Mouse (Mus musculus) lung, embryonic 15.5 days (tissue): ENCODE measurements at regions not wholly inside any gene's neighbourhood (a gene's known extent, or its start where the extent isn't known, plus 50 kb on each side); places are given as distances from the start of the nearest gene placed in this dataset.
A peak's percentile ranks its signal among the peaks of the same experiment; 100 is the strongest.
"Not testable (repeated sequence)": the region's sequence is repeated elsewhere in the genome, so short reads cannot be mapped to it uniquely, and the experiment has no call there.

Experiments used
- ATAC-seq: fragments of 200-750 bp; cut with Nextera tagmentation; 2 replicates; pipeline ENCODE4 v1.8.0; 2017; ENCODE audit warnings: moderate number of reproducible peaks, borderline replicate concordance; ENCODE audit not compliant: low FRiP score, low TSS enrichment; ENCODE audit errors: extremely low read depth
- H3K27ac ChIP-seq: fragments of 300-500 bp; sonication (generic); 2 replicates; pipeline ENCODE4 v1.5.1; 2015; ENCODE audit warnings: moderate library complexity, mild to moderate bottlenecking, inconsistent platforms
- H3K27me3 ChIP-seq: fragments of 300-500 bp; sonication (generic); 2 replicates; pipeline ENCODE4 v1.6.1; 2015; ENCODE audit warnings: inconsistent platforms
- H3K36me3 ChIP-seq: fragments of 300-500 bp; sonication (generic); 2 replicates; pipeline ENCODE4 v1.6.1; 2015; ENCODE audit warnings: inconsistent platforms
- H3K4me1 ChIP-seq: fragments of 300-500 bp; sonication (generic); 2 replicates; pipeline ENCODE4 v1.6.1; 2015; ENCODE audit warnings: inconsistent platforms
- H3K4me2 ChIP-seq: fragments of 300-500 bp; sonication (generic); 2 replicates; pipeline ENCODE4 v1.6.1; 2015; ENCODE audit warnings: inconsistent platforms, mild to moderate bottlenecking, moderate library complexity
- H3K4me3 ChIP-seq: fragments of 300-500 bp; sonication (generic); 2 replicates; pipeline ENCODE4 v1.5.1; 2015; ENCODE audit warnings: mild to moderate bottlenecking, inconsistent platforms
- H3K9ac ChIP-seq: fragments of 300-500 bp; sonication (generic); 2 replicates; pipeline ENCODE4 v1.6.1; 2015; ENCODE audit warnings: inconsistent platforms
- H3K9me3 ChIP-seq: fragments of 300-500 bp; sonication (generic); 2 replicates; pipeline ENCODE4 v1.6.1; 2016; ENCODE audit warnings: inconsistent platforms
- WGBS: fragments of 180-500 bp; shearing (Covaris S2); methylation state at CpG from one replicate; pipeline ENCODE4 v1.1.7; 2015; 5-methylcytosine and 5-hydroxymethylcytosine counted together

GRCm38 (mm10) chr13:85035903-85036302, 153.3 kb upstream of the Ccnh start:
- Histone ChIP-seq H3K4me3 (no peak overlapping the region), H3K36me3 (no peaks in the 10 kb centered on the region), H3K27me3 (no peaks in the 10 kb centered on the region), H3K27ac (no peak overlapping the region), H3K9ac (no peak overlapping the region), H3K9me3 (no peaks in the 10 kb centered on the region), H3K4me1 (no peaks in the 10 kb centered on the region), H3K4me2 (no peak overlapping the region)
- no peak for ATAC-seq
- WGBS = 80% methylated on average over 2 of the region's 2 CpGs

- Histone ChIP-seq H3K36me3 (no peaks in the 10 kb centered on the region), H3K27ac (no peak overlapping the region), H3K9ac (no peak overlapping the region), H3K27me3 (no peaks in the 10 kb centered on the region), H3K9me3 (no peaks in the 10 kb centered on the region), H3K4me3 (no peak overlapping the region), H3K4me2 (no peak overlapping the region), H3K4me1 (no peaks in the 10 kb centered on the region)
- ATAC-seq = no peak
- WGBS = 46% methylated on average over 1 of the region's 1 CpGs
These were observed 152.4 kb upstream of the Ccnh start for GRCm38 (mm10) chr13:85036830-85037229.

- WGBS = 65% methylated on average over 6 of the region's 6 CpGs
- ATAC-seq = no peak
These were observed 122.3 kb upstream of the Ccnh start for GRCm38 (mm10) chr13:85066585-85067550.

GRCm38 (mm10) chr13:85067551-85068283, 121.5 kb upstream of the Ccnh start:
- Histone ChIP-seq H3K4me2 (no peak overlapping the region), H3K4me3 (no peak overlapping the region), H3K4me1 (no peaks in the 10 kb centered on the region), H3K9ac (no peak overlapping the region), H3K27me3 (no peaks in the 10 kb centered on the region), H3K9me3 (no peaks in the 10 kb centered on the region), H3K36me3 (no peaks in the 10 kb centered on the region), H3K27ac (no peak overlapping the region)
- 72% methylated on average over 5 of the region's 5 CpGs for WGBS
- no peak for ATAC-seq

More at GRCm38 (mm10) chr13:85066585-85067550, 122.3 kb upstream of the Ccnh start:
- Histone ChIP-seq H3K4me1 (no peaks in the 10 kb centered on the region), H3K36me3 (no peaks in the 10 kb centered on the region), H3K4me3 (no peak overlapping the region), H3K27me3 (no peaks in the 10 kb centered on the region), H3K4me2 (no peak overlapping the region), H3K9ac (no peak overlapping the region), H3K27ac (no peak overlapping the region), H3K9me3 (no peaks in the 10 kb centered on the region)

GRCm38 (mm10) chr13:85068403-85068802, 120.8 kb upstream of the Ccnh start:
- no peaks in the 10 kb centered on the region for H3K9me3 ChIP-seq
- H3K4me3 ChIP-seq = no peak overlapping the region
- ATAC-seq = no peak
- H3K27ac ChIP-seq = no peak overlapping the region
- 63% methylated on average over 3 of the region's 3 CpGs for WGBS
- no peaks in the 10 kb centered on the region for H3K27me3 ChIP-seq
- H3K36me3 ChIP-seq = no peaks in the 10 kb centered on the region
- no peak overlapping the region for H3K9ac ChIP-seq
- H3K4me1 ChIP-seq = no peaks in the 10 kb centered on the region
- no peak overlapping the region for H3K4me2 ChIP-seq

GRCm38 (mm10) chr13:85083335-85083734, 105.9 kb upstream of the Ccnh start:
- no peak for ATAC-seq
- H3K27ac ChIP-seq = no peak overlapping the region
- WGBS = 71% methylated on average over 5 of the region's 5 CpGs
- no peak overlapping the region for H3K4me3 ChIP-seq
- H3K9ac ChIP-seq = no peak overlapping the region
- no peaks in the 10 kb centered on the region for H3K27me3 ChIP-seq
- no peaks in the 10 kb centered on the region for H3K36me3 ChIP-seq
- H3K9me3 ChIP-seq = no peaks in the 10 kb centered on the region
- no peak overlapping the region for H3K4me2 ChIP-seq
- no peaks in the 10 kb centered on the region for H3K4me1 ChIP-seq

- Histone ChIP-seq H3K9ac (no peak overlapping the region), H3K4me3 (no peak overlapping the region), H3K27ac (no peak overlapping the region), H3K4me1 (no peaks in the 10 kb centered on the region), H3K27me3 (no peaks in the 10 kb centered on the region), H3K4me2 (no peak overlapping the region), H3K36me3 (no peaks in the 10 kb centered on the region), H3K9me3 (no peaks in the 10 kb centered on the region)
- ATAC-seq = no peak
These were observed 105.5 kb upstream of the Ccnh start for GRCm38 (mm10) chr13:85083742-85084141.

- no peak overlapping the region for H3K4me2 ChIP-seq
- no peak overlapping the region for H3K27ac ChIP-seq
- no peak for ATAC-seq
- WGBS = 68% methylated on average over 7 of the region's 7 CpGs
- no peaks in the 10 kb centered on the region for H3K4me1 ChIP-seq
- no peaks in the 10 kb centered on the region for H3K36me3 ChIP-seq
- no peak overlapping the region for H3K9ac ChIP-seq
- H3K9me3 ChIP-seq = no peaks in the 10 kb centered on the region
- no peaks in the 10 kb centered on the region for H3K27me3 ChIP-seq
- no peak overlapping the region for H3K4me3 ChIP-seq
These were observed 93.0 kb upstream of the Ccnh start for GRCm38 (mm10) chr13:85096174-85096573.

- H3K36me3 ChIP-seq = no peaks in the 10 kb centered on the region
- ATAC-seq = no peak
- no peak overlapping the region for H3K4me2 ChIP-seq
- WGBS = 87% methylated on average over 2 of the region's 2 CpGs
- no peaks in the 10 kb centered on the region for H3K9me3 ChIP-seq
- H3K9ac ChIP-seq = no peak overlapping the region
- no peaks in the 10 kb centered on the region for H3K27me3 ChIP-seq
- H3K4me3 ChIP-seq = no peak overlapping the region
- H3K4me1 ChIP-seq = no peaks in the 10 kb centered on the region
- no peak overlapping the region for H3K27ac ChIP-seq
These were observed 65.9 kb upstream of the Ccnh start for GRCm38 (mm10) chr13:85123309-85123708.

- H3K4me2 ChIP-seq, H3K9ac ChIP-seq, H3K27me3 ChIP-seq, H3K9me3 ChIP-seq, H3K36me3 ChIP-seq, H3K4me3 ChIP-seq, H3K4me1 ChIP-seq, H3K27ac ChIP-seq: not testable (repeated sequence)
- 85% methylated on average over 18 of the region's 18 CpGs for WGBS
- peak; percentile 100 for ATAC-seq
These were observed 62.3 kb upstream of the Ccnh start for GRCm38 (mm10) chr13:85126573-85127547.

- Histone ChIP-seq H3K9me3 (no peaks in the 10 kb centered on the region), H3K27me3 (no peaks in the 10 kb centered on the region), H3K4me1 (no peaks in the 10 kb centered on the region), H3K36me3 (no peaks in the 10 kb centered on the region), H3K27ac (no peak overlapping the region), H3K4me3 (no peak overlapping the region), H3K9ac (no peak overlapping the region), H3K4me2 (no peak overlapping the region)
- WGBS = 52% methylated on average over 1 of the region's 1 CpGs
- no peak for ATAC-seq
These were observed 61.7 kb upstream of the Ccnh start for GRCm38 (mm10) chr13:85127548-85127925.
